Mouse (Mus musculus) retina, postnatal 7 days (tissue): ENCODE measurements around the gene Igfn1.
A peak's percentile ranks its signal among the peaks of the same experiment; 100 is the strongest.

ENCODE experiments used
- DNase-seq: peaks from one replicate; pipeline ENCODE4 v3.0.0-alpha.2; 2012; ENCODE audit warnings: low read depth, low spot score

Gene Igfn1

DNA sequence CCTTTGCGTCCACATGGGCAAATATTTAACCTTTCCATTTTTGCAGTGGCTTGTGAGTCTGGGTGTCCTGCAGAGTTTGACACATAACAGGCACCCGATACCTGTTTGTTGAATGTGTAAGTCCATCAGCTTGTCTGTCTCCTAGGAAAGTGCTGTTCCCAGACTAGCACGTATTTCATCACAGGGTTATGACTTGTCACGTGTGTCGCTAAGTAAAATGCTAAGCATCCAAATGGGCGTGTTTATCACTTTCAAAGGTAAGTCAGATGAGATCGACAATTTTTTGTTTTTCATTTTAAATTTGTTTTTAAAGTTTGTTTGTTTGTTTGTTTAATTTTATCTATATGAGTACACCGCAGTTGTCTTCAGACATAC is 2.0 kb upstream of the Igfn1 start:
- DNase-seq = no peak

- peak; percentile 87 for DNase-seq
Measured at GRCm38 (mm10) chr1:136007211-136008158, 1.3 kb upstream of the Igfn1 start, which contains the start of gene Tmem9. Gene Tmem9 (plus strand): TSS chr1:136008150.

DNA sequence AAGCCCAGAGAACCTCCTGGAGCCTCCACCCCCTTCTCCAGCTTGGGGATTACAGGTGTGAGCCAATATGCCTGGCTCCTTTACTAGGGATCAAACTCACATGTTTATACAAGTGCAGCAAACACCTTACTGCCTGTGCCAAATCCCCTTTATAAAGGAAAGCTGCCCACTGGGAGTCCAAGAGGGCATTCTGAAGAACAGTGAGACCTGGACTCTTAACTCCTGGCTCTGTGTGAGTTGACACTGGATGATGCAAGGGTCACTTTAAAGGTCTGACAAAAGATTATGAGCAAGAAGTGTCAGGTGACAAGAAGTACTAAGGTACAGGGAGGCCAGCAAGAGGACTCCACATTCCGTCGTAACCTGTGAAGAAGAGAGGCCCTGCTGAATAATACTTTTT is 4.7 kb downstream of the Igfn1 start:
- no peak for DNase-seq

GRCm38 (mm10) chr1:135999720-136000287 is 6.3 kb downstream of the Igfn1 start:
- DNase-seq = no peak

DNA sequence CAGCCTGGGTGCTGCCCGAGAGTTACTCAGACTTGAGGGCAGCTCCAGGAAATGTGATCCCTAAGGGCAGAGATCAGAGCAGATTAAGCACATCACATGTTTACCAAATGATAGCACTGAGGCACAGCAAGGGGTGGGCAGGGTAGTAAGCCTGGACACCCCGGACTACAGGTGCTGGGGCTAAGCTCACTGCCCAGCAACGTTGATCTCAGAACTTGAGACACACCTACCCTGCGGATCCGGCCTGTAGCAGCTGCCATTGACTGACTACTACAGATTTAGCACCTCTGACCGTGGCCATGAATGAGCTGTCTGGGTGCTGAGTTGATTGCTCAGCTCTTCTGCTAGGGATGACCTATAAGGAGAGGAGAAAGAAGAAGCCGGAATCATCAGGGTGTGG is 8.6 kb downstream of the Igfn1 start:
- no peak for DNase-seq

- no peak for DNase-seq
Measured at GRCm38 (mm10) chr1:135993470-135993869, 12.7 kb downstream of the Igfn1 start.

DNA sequence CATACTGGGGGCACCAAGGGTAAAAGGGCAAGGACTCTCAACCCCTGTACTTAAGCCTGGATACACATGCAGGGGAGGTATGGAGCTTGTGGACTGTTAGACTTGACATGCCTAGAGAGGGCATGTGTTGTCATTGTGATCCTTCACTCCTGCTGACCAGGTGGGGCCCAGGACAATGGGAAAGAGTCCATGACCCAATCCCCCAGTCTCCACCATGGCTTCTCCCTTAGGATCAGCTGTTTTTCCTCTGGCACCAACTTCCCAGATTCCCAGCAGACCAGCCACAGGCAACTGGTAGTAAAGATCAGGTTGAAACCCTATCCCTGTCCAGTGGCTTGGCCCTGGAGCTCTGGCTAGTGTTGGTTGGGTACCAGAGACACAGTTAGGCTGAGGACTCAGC is 16.3 kb downstream of the Igfn1 start:
- DNase-seq = no peak

DNA sequence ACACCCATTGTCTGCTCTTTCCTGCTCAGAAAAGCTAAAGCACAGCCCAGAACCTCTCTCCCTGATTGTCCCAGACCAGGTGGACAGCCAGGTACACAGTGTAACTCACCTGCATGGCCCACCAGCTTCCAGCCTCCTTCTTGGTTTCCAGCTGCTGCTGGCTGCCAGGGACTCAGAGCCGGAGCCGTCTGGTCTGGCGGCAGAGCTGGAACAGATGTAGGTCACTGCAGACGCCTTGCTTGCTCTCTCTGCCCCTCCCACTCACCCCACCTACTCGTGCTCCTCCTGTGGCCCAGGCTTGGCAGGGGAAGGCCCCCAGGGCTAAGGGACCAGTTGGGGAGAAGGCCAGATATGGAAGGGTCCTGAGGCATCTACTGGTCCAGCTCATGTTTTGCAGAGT is 22.0 kb downstream of the Igfn1 start:
- DNase-seq = no peak

DNA sequence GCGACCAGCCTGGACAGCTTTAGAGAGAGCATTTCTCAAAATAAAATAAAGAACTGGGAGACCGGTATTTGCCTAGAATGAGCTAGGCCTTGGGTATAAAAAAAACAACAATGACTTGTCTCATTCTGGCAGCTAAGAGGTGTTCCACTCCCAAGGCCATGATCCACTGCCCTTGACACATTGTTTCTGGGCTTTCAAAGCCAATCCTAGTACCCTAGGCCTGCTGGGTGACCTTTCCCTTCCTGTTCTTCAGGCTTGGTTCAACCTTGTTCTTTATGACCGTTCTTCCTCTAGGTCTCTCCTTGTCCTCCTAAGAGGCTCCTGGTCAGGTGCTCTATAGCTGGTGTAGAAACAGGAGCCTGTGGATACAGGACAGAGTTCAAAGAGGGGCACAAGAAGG is 33.6 kb downstream of the Igfn1 start:
- DNase-seq = no peak

- no peak for DNase-seq
Measured at GRCm38 (mm10) chr1:135970486-135970885, 35.7 kb downstream of the Igfn1 start.

GRCm38 (mm10) chr1:135967739-135968138 is 38.4 kb downstream of the Igfn1 start:
- no peak for DNase-seq

DNA sequence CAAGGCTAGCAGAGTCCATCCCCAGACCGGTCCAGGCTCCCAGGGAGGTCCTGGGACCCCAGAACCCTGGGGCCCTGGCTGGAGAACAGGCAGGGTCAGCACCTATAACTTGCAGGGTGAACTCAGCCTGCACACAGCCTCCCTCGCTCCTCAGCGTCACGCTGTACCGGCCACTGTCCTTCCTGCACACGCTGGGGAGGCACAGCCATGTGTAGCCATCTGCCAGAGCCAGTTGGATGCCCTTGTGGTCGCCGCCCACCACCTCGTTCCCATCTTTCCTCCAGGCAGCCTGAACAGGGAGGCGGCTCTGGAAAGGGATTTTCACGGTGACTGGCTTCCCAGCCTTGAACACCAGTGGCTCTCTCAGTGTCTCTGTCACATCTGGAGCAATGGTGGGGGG is 41.6 kb downstream of the Igfn1 start:
- no peak for DNase-seq

GRCm38 (mm10) chr1:135963177-135963576 is 43.0 kb downstream of the Igfn1 start:
- DNase-seq = no peak

GRCm38 (mm10) chr1:135958483-135958882 is 47.7 kb downstream of the Igfn1 start:
- peak; percentile 51 for DNase-seq

DNA sequence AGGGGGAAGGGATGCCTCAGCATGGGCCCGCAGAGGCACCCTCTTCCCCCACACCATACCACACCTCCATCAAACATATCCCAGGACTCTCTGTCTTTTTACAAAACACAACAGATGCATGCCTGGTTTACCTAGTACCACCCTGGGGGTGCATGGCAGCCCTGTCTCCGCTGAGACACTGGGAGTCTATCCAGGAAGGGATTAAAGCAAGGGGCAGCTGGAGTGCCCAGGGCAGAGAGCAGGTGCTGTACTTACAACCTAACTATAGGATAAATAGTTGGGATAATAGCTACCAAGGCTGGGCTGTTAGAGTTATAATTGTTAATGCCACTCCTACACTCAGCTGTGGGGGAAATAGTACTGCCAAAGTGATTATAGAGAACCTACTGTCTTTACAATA is 57.3 kb downstream of the Igfn1 start:
- DNase-seq = no peak

DNA sequence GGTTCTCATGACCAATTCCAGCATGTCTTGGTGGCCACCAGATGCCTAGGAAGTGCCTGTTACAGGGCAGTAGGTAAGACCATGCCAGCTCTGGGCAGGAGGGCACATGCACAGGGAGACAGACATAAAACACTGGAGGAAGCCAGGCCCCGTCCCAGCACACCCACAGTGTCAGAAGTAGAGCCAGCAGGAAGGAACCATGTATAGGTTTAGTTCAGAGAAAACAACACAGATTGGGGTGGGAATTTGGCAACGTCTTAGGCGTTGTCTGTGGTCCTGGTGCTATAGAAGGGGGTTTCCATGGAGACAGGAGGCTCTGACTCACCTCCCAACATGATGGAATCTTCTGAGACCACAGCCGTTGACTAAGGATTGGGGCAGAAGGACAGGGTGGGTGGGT is 59.9 kb downstream of the Igfn1 start:
- no peak for DNase-seq

- peak; percentile 60 for DNase-seq
Measured at GRCm38 (mm10) chr1:135945711-135946110, 60.4 kb downstream of the Igfn1 start.

DNA sequence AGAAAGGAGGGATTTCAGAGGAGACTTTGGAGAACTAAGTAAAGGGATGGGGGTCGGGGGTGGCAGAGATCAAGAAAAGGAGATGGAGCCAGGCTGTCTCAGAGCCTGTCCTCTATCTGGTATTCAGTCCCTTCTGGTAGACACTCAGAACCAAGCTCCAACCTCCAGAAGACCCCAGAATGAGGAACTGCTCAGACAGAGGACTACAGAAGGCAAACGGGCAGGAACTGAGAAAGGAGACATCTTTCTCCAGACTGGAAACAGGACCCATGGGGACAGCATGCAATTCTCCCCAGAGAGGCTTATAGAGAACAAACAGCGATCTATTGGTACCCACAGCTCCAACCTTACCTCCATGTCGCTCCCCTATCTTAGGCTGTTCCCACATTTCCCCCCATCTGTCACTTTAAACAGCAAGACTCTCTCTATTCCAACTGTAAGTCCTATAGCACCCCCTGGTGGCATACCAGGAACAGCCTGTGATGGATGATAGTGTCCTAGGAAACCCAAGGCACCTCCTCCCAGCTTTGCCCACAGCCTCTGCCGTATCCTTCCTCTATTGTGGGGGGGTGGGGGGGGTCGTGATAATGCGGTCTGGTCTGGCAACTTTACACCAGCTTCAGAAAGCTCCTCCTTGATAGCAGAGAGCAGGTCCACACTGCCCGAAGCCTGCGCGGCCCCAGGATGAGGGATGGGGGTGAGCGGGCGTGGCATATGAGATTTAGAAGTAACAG is 61.4 kb downstream of the Igfn1 start:
- peak; percentile 84 for DNase-seq

- no peak for DNase-seq
Measured at GRCm38 (mm10) chr1:135943713-135944112, 62.4 kb downstream of the Igfn1 start.

DNA sequence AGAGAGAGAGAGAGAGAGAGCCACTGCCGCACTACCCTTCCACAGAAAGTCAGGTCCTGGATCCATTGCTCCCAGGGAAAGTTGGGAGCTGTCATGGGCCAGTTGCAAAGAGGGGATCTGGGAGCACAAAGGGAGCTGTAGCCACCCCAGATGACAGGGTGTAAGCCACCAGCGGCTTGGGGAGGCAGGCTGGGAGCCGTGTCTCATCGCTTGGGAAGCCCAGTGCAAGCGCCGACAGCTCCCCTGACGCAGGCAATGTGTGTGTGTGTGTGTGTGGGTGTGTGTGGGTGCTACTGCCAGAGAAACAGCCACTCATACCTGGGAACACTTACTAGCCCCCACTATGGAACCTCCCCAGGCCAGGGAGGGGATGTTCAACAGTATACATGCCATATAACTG is 64.0 kb downstream of the Igfn1 start:
- no peak for DNase-seq

GRCm38 (mm10) chr1:135941259-135942006 is 64.7 kb downstream of the Igfn1 start:
- DNase-seq = no peak

GRCm38 (mm10) chr1:135936091-135936490 is 70.1 kb downstream of the Igfn1 start:
- no peak for DNase-seq
